Mouse (Mus musculus): Measurements from ENCODE around the gene Btbd3. TPM values are rescaled to one million over a fixed set of nuclear protein-coding genes. Genes with fewer than 3 reads are reported as not detected.

Gene Btbd3
- polyA plus RNA-seq, 1 experiment = 13.6 TPM

GRCm38 (mm10) chr2:138378855-138379254 is 122.5 kb downstream of the Btbd3 start:
- no peak overlapping the region for H3K27ac ChIP-seq (ENCODE audit: insufficient read depth, low read length)
- H3K9ac ChIP-seq (ENCODE audit: low read depth, poor library complexity, severe bottlenecking) = no peak overlapping the region
- no peak overlapping the region for H3K4me3 ChIP-seq (ENCODE audit: low read depth, low read length)
- H3K36me3 ChIP-seq (ENCODE audit: control insufficient read depth, insufficient read depth, low read length, poor library complexity, severe bottlenecking) = no peaks in the 10 kb centered on the region
- no peaks in the 10 kb centered on the region for H3K9me3 ChIP-seq (replicated peaks; ENCODE audit: control insufficient read depth, insufficient read depth, low read length, poor library complexity, severe bottlenecking)
- H3K27me3 ChIP-seq (ENCODE audit: control insufficient read depth, insufficient read depth, low read length, poor library complexity, severe bottlenecking) = no peaks in the 10 kb centered on the region
- H3K4me1 ChIP-seq (ENCODE audit: control insufficient read depth, insufficient read depth, low read length) = no peaks in the 10 kb centered on the region
- no peak for TF ChIP-seq CTCF (IDR thresholded peaks at IDR 0.05; ENCODE audit: low read depth, low read length)
- no peak for TF ChIP-seq EP300 (IDR thresholded peaks at IDR 0.05; ENCODE audit: insufficient read depth, low read depth, low read length)
- TF ChIP-seq POLR2A (IDR thresholded peaks at IDR 0.05; ENCODE audit: insufficient read depth, low read length) = no peak

GRCm38 (mm10) chr2:138384762-138385161 is 128.4 kb downstream of the Btbd3 start:
- Histone ChIP-seq H3K9ac (ENCODE audit: low read depth, poor library complexity, severe bottlenecking) (no peak overlapping the region), H3K9me3 (replicated peaks; ENCODE audit: control insufficient read depth, insufficient read depth, low read length, poor library complexity, severe bottlenecking) (no peaks in the 10 kb centered on the region), H3K4me3 (ENCODE audit: low read depth, low read length) (no peak overlapping the region), H3K27ac (ENCODE audit: insufficient read depth, low read length) (no peak overlapping the region), H3K36me3 (ENCODE audit: control insufficient read depth, insufficient read depth, low read length, poor library complexity, severe bottlenecking) (no peaks in the 10 kb centered on the region), H3K27me3 (ENCODE audit: control insufficient read depth, insufficient read depth, low read length, poor library complexity, severe bottlenecking) (no peaks in the 10 kb centered on the region), H3K4me1 (ENCODE audit: control insufficient read depth, insufficient read depth, low read length) (no peaks in the 10 kb centered on the region)
- TF ChIP-seq POLR2A (IDR thresholded peaks at IDR 0.05; ENCODE audit: insufficient read depth, low read length) = no peak

GRCm38 (mm10) chr2:138388591-138388990 is 132.2 kb downstream of the Btbd3 start:
- H3K27ac ChIP-seq (ENCODE audit: insufficient read depth, low read length) = no peak overlapping the region
- H3K9ac ChIP-seq (ENCODE audit: low read depth, poor library complexity, severe bottlenecking) = no peak overlapping the region
- H3K4me1 ChIP-seq (ENCODE audit: control insufficient read depth, insufficient read depth, low read length) = no peaks in the 10 kb centered on the region
- no peaks in the 10 kb centered on the region for H3K9me3 ChIP-seq (replicated peaks; ENCODE audit: control insufficient read depth, insufficient read depth, low read length, poor library complexity, severe bottlenecking)
- no peaks in the 10 kb centered on the region for H3K27me3 ChIP-seq (ENCODE audit: control insufficient read depth, insufficient read depth, low read length, poor library complexity, severe bottlenecking)
- no peaks in the 10 kb centered on the region for H3K36me3 ChIP-seq (ENCODE audit: control insufficient read depth, insufficient read depth, low read length, poor library complexity, severe bottlenecking)
- TF ChIP-seq CTCF (IDR thresholded peaks at IDR 0.05; ENCODE audit: low read depth, low read length) = no peak
- H3K4me3 ChIP-seq (ENCODE audit: low read depth, low read length) = no peak overlapping the region

- no peaks in the 10 kb centered on the region for H3K27me3 ChIP-seq (ENCODE audit: control insufficient read depth, insufficient read depth, low read length, poor library complexity, severe bottlenecking)
- H3K4me3 ChIP-seq (ENCODE audit: low read depth, low read length) = no peak overlapping the region
- TF ChIP-seq EP300 (IDR thresholded peaks at IDR 0.05; ENCODE audit: insufficient read depth, low read depth, low read length) = no peak
- no peak for TF ChIP-seq POLR2A (IDR thresholded peaks at IDR 0.05; ENCODE audit: insufficient read depth, low read length)
- TF ChIP-seq CTCF (IDR thresholded peaks at IDR 0.05; ENCODE audit: low read depth, low read length) = no peak
- no peak overlapping the region for H3K27ac ChIP-seq (ENCODE audit: insufficient read depth, low read length)
- H3K4me1 ChIP-seq (ENCODE audit: control insufficient read depth, insufficient read depth, low read length) = no peaks in the 10 kb centered on the region
- no peaks in the 10 kb centered on the region for H3K9me3 ChIP-seq (replicated peaks; ENCODE audit: control insufficient read depth, insufficient read depth, low read length, poor library complexity, severe bottlenecking)
- H3K36me3 ChIP-seq (ENCODE audit: control insufficient read depth, insufficient read depth, low read length, poor library complexity, severe bottlenecking) = no peaks in the 10 kb centered on the region
- no peak overlapping the region for H3K9ac ChIP-seq (ENCODE audit: low read depth, poor library complexity, severe bottlenecking)
Measured at GRCm38 (mm10) chr2:138403046-138403445, 146.7 kb downstream of the Btbd3 start.

GRCm38 (mm10) chr2:138405753-138406528 is 149.6 kb downstream of the Btbd3 start:
- Histone ChIP-seq H3K9ac (ENCODE audit: low read depth, poor library complexity, severe bottlenecking) (no peak overlapping the region), H3K9me3 (replicated peaks; ENCODE audit: control insufficient read depth, insufficient read depth, low read length, poor library complexity, severe bottlenecking) (no peaks in the 10 kb centered on the region), H3K36me3 (ENCODE audit: control insufficient read depth, insufficient read depth, low read length, poor library complexity, severe bottlenecking) (no peaks in the 10 kb centered on the region), H3K27ac (ENCODE audit: insufficient read depth, low read length) (no peak overlapping the region), H3K4me3 (ENCODE audit: low read depth, low read length) (no peak overlapping the region), H3K27me3 (ENCODE audit: control insufficient read depth, insufficient read depth, low read length, poor library complexity, severe bottlenecking) (no peaks in the 10 kb centered on the region), H3K4me1 (ENCODE audit: control insufficient read depth, insufficient read depth, low read length) (no peaks in the 10 kb centered on the region)
- no peak for TF ChIP-seq POLR2A (IDR thresholded peaks at IDR 0.05; ENCODE audit: insufficient read depth, low read length)
- no peak for TF ChIP-seq EP300 (IDR thresholded peaks at IDR 0.05; ENCODE audit: insufficient read depth, low read depth, low read length)
- no peak for TF ChIP-seq CTCF (IDR thresholded peaks at IDR 0.05; ENCODE audit: low read depth, low read length)

DNA sequence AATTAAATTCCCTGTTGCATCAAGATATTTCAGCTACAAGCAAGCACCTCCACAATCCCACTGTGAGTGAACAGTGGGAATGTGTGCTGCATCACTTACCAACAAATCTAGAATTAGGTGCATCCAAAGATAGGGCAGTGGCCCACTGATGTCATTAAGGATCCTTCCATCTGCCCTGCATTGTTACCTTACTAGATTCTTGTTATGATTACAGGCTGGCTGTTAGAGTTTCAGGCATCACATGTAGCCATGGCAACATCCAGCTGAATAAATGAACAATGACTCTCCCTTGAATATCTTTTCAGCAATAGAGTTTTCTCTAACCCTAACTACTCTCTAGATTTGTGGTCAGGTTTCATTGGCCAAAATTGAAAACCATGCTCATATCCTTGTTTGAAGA is 150.3 kb downstream of the Btbd3 start:
- no peaks in the 10 kb centered on the region for H3K4me1 ChIP-seq (ENCODE audit: control insufficient read depth, insufficient read depth, low read length)
- TF ChIP-seq CTCF (IDR thresholded peaks at IDR 0.05; ENCODE audit: low read depth, low read length) (no peak), EP300 (IDR thresholded peaks at IDR 0.05; ENCODE audit: insufficient read depth, low read depth, low read length) (no peak), POLR2A (IDR thresholded peaks at IDR 0.05; ENCODE audit: insufficient read depth, low read length) (no peak)
- no peaks in the 10 kb centered on the region for H3K27me3 ChIP-seq (ENCODE audit: control insufficient read depth, insufficient read depth, low read length, poor library complexity, severe bottlenecking)
- no peak overlapping the region for H3K9ac ChIP-seq (ENCODE audit: low read depth, poor library complexity, severe bottlenecking)
- no peak overlapping the region for H3K4me3 ChIP-seq (ENCODE audit: low read depth, low read length)
- H3K9me3 ChIP-seq (replicated peaks; ENCODE audit: control insufficient read depth, insufficient read depth, low read length, poor library complexity, severe bottlenecking) = no peaks in the 10 kb centered on the region
- no peak overlapping the region for H3K27ac ChIP-seq (ENCODE audit: insufficient read depth, low read length)
- no peaks in the 10 kb centered on the region for H3K36me3 ChIP-seq (ENCODE audit: control insufficient read depth, insufficient read depth, low read length, poor library complexity, severe bottlenecking)
